12 mouse cellular contexts compared by ENCODE assay signal in genomic region chr6:97718184-97718910, GRCm38 (mm10).
DNase-seq lines count a peak whose midpoint lies in the region; ATAC-seq lines count a peak whose summit lies in the region.
"Had no signal": no experiment of that assay in that cellular context is flagged by ENCODE, and none has a peak within 500 bp of the region (broad histone marks: within the 10 kb centered on the region; RNA-seq: fewer than 3 reads in every experiment).

No protein-coding gene starts in this region.

- no peak overlapping the region for H3K4me2 ChIP-seq in hindbrain, embryonic 16.5 days (ENCODE audit: low read length)
- no peak overlapping the region for H3K4me2 ChIP-seq in midbrain, embryonic 11.5 days
- no peak overlapping the region for H3K4me2 ChIP-seq in midbrain, embryonic 16.5 days (ENCODE audit: low read length)
- H3K4me2 ChIP-seq in neural tube, embryonic 15.5 days: no peak overlapping the region
- H3K4me2 ChIP-seq: forebrain, embryonic 15.5 days had no signal

- no peaks in the 10 kb centered on the region for H3K27me3 ChIP-seq in hindbrain, embryonic 10.5 days (ENCODE audit: insufficient read depth, poor library complexity, severe bottlenecking)
- no peaks in the 10 kb centered on the region for H3K27me3 ChIP-seq in hindbrain, embryonic 16.5 days (replicated peaks; ENCODE audit: control insufficient read depth, insufficient read depth, low read length)
- no peaks in the 10 kb centered on the region for H3K27me3 ChIP-seq in midbrain, embryonic 11.5 days (ENCODE audit: control insufficient read depth, insufficient read depth, low read length)
- H3K27me3 ChIP-seq in midbrain, embryonic 16.5 days (ENCODE audit: control insufficient read depth, insufficient read depth, low read depth, low read length): no peaks in the 10 kb centered on the region
- no peaks in the 10 kb centered on the region for H3K27me3 ChIP-seq in neural tube, embryonic 15.5 days (replicated peaks)
- H3K27me3 ChIP-seq: forebrain, embryonic 15.5 days had no signal

- H3K9ac ChIP-seq in hindbrain, embryonic 16.5 days (ENCODE audit: low read depth, low read length): no peak overlapping the region
- H3K9ac ChIP-seq in midbrain, embryonic 11.5 days (ENCODE audit: low read length): no peak overlapping the region
- no peak overlapping the region for H3K9ac ChIP-seq in midbrain, embryonic 16.5 days (ENCODE audit: low read depth, low read length)
- no peak overlapping the region for H3K9ac ChIP-seq in neural tube, embryonic 15.5 days (replicated peaks)
- H3K9ac ChIP-seq: forebrain, embryonic 15.5 days had no signal

- DNase-seq in hindbrain, embryonic 10.5 days (ENCODE audit: low spot score): no peak
- peak; percentile 89 for DNase-seq in midbrain, embryonic 11.5 days (ENCODE audit: low spot score, missing footprints)
- DNase-seq in MN1 (ENCODE audit: low spot score): peak; percentile 86
- no peak for DNase-seq in cerebellum, postnatal 4 days (ENCODE audit: low spot score in 2 of 2)
- DNase-seq: cerebellum, adult 9-10 months; embryo, embryonic 11 days; kidney, adult 9 months; lung, adult 2 months had no signal

- H3K27ac ChIP-seq in hindbrain, embryonic 10.5 days: 0 out of 2 replicates have a peak overlapping the region, but pooled peaks have one; percentile 13
- H3K27ac ChIP-seq in hindbrain, embryonic 16.5 days (ENCODE audit: low read depth, low read length): no peak overlapping the region
- H3K27ac ChIP-seq in midbrain, embryonic 11.5 days (ENCODE audit: low read depth, low read length): no peak overlapping the region; the same call in 1 of the 2 replicates
- no peak overlapping the region for H3K27ac ChIP-seq in midbrain, embryonic 16.5 days (ENCODE audit: low read length)
- H3K27ac ChIP-seq in neural tube, embryonic 15.5 days (replicated peaks): 0 out of 2 replicates have a peak overlapping the region, but pooled peaks have one; percentile 34
- H3K27ac ChIP-seq: forebrain, embryonic 15.5 days had no signal

- H3K4me1 ChIP-seq in hindbrain, embryonic 10.5 days (replicated peaks): peaks cover 10% of the 10 kb centered on the region
- H3K4me1 ChIP-seq in hindbrain, embryonic 16.5 days (ENCODE audit: control insufficient read depth, insufficient read depth, low read depth, low read length): peaks cover 3% of the 10 kb centered on the region; the same call in 1 of the 2 replicates
- no peaks in the 10 kb centered on the region for H3K4me1 ChIP-seq in midbrain, embryonic 11.5 days (ENCODE audit: control insufficient read depth, insufficient read depth, low read length)
- H3K4me1 ChIP-seq in midbrain, embryonic 16.5 days (ENCODE audit: control insufficient read depth, insufficient read depth, low read length): no peaks in the 10 kb centered on the region
- peaks cover 14% of the 10 kb centered on the region for H3K4me1 ChIP-seq in neural tube, embryonic 15.5 days
- H3K4me1 ChIP-seq: forebrain, embryonic 15.5 days had no signal

- no peak for ATAC-seq in hindbrain, embryonic 16.5 days
- no peak; the same call in 1 of the 2 replicates for ATAC-seq in midbrain, embryonic 11.5 days (ENCODE audit: low FRiP score)
- no peak for ATAC-seq in midbrain, embryonic 16.5 days
- ATAC-seq in neural tube, embryonic 15.5 days (ENCODE audit: low FRiP score): no peak
- ATAC-seq: forebrain, embryonic 15.5 days had no signal

- WGBS in hindbrain, embryonic 10.5 days: 44% methylated on average over 6 of the region's 6 CpGs
- 21% methylated on average over 6 of the region's 6 CpGs for WGBS in hindbrain, embryonic 16.5 days
- 35% methylated on average over 6 of the region's 6 CpGs for WGBS in midbrain, embryonic 11.5 days
- 23% methylated on average over 6 of the region's 6 CpGs for WGBS in midbrain, embryonic 16.5 days
- WGBS in neural tube, embryonic 15.5 days: 14% methylated on average over 6 of the region's 6 CpGs

- H3K4me3 ChIP-seq in hindbrain, embryonic 10.5 days: no peak overlapping the region
- H3K4me3 ChIP-seq in hindbrain, embryonic 16.5 days (ENCODE audit: low read length): no peak overlapping the region
- no peak overlapping the region for H3K4me3 ChIP-seq in midbrain, embryonic 11.5 days (ENCODE audit: low read depth, low read length)
- H3K4me3 ChIP-seq in midbrain, embryonic 16.5 days (ENCODE audit: low read depth, low read length): no peak overlapping the region
- H3K4me3 ChIP-seq in neural tube, embryonic 15.5 days (replicated peaks): no peak overlapping the region
- H3K4me3 ChIP-seq: forebrain, embryonic 15.5 days had no signal

- peaks cover 7% of the 10 kb centered on the region; the same call in 1 of the 2 replicates for H3K9me3 ChIP-seq in hindbrain, embryonic 10.5 days
- H3K9me3 ChIP-seq in hindbrain, embryonic 16.5 days (ENCODE audit: control insufficient read depth, low read length): no peaks in the 10 kb centered on the region
- no peaks in the 10 kb centered on the region; the same call in 1 of the 2 replicates for H3K9me3 ChIP-seq in midbrain, embryonic 11.5 days (ENCODE audit: control insufficient read depth, low read length)
- no peaks in the 10 kb centered on the region for H3K9me3 ChIP-seq in midbrain, embryonic 16.5 days (replicated peaks; ENCODE audit: control insufficient read depth, low read length, poor library complexity, severe bottlenecking)
- H3K9me3 ChIP-seq in neural tube, embryonic 15.5 days (replicated peaks): 0 out of 2 replicates have a peak, but pooled peaks cover 2% of the 10 kb centered on the region
- H3K9me3 ChIP-seq: forebrain, embryonic 15.5 days had no signal

- H3K36me3 ChIP-seq in hindbrain, embryonic 10.5 days: no peaks in the 10 kb centered on the region
- no peaks in the 10 kb centered on the region for H3K36me3 ChIP-seq in hindbrain, embryonic 16.5 days (ENCODE audit: control insufficient read depth, insufficient read depth, low read length)
- no peaks in the 10 kb centered on the region for H3K36me3 ChIP-seq in midbrain, embryonic 11.5 days (ENCODE audit: control insufficient read depth, insufficient read depth, low read length)
- H3K36me3 ChIP-seq in midbrain, embryonic 16.5 days (ENCODE audit: control insufficient read depth, insufficient read depth, low read length): no peaks in the 10 kb centered on the region
- no peaks in the 10 kb centered on the region for H3K36me3 ChIP-seq in neural tube, embryonic 15.5 days
- H3K36me3 ChIP-seq: forebrain, embryonic 15.5 days had no signal

Comparison
In these comparisons a context has a peak if more than half of its experiments do, and no peak if none do; other contexts are left out.
1. H3K27ac ChIP-seq: peak in hindbrain, embryonic 10.5 days (single experiment) and neural tube, embryonic 15.5 days (single experiment); none in hindbrain, embryonic 16.5 days (single experiment), midbrain, embryonic 11.5 days (single experiment) and midbrain, embryonic 16.5 days (single experiment).
2. DNase-seq: peak in midbrain, embryonic 11.5 days (single experiment) and MN1 (single experiment); none in hindbrain, embryonic 10.5 days (single experiment) and cerebellum, postnatal 4 days (0 of 2).